Mouse (Mus musculus): Measurements from ENCODE around the gene Cramp1l. TPM values are rescaled to one million over a fixed set of nuclear protein-coding genes. Genes with fewer than 3 reads are reported as not detected.
A peak's percentile ranks its signal among the peaks of the same experiment; 100 is the strongest.

Cramp1l gene
- polyA plus RNA-seq, 1 experiment from 2014 or later, result 7.3 TPM

DNA sequence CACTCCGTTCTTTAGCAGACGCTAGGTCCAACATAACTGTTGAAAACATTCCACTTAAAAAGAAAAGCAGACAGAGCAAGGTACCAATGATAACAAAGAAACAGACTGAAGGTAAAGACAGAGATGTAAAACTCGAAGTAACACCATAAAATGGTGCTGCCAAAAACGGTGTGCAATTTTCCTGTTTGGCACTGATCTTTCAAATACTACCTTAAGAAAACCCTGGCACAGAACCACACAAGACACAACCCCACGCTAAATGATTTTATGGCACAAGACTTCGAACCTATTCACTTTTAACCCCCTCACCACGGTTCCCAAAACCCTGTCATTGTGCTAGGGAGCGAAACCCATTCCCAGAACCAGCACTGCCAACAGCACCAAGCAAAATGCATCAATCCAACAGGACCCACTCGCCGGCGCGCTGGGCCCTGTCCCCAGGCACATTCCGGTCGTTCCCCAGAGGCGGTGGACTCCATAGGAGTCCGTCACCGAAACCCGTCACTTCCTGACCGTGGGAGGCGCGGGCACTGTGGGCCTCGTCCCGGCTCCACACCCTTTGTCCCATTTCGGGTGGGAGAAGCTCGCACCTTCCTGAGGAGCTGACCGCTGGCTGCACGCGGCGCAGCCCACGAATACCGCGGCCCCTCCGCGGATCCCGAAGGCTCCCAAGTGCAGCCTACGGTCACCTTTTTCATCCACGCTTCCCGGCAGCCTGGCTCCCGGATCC is 582 bp downstream of the Cramp1l start:
- H3K27me3 ChIP-seq, result no peaks in the 10 kb centered on the region
- peaks cover 32% of the 10 kb centered on the region for H3K36me3 ChIP-seq
- H3K9me3 ChIP-seq, result no peaks in the 10 kb centered on the region
- peak; percentile 20; the same call in 1 of the 2 replicates for ATAC-seq (ENCODE audit: low read depth)
- under 1% methylated on average over 39 of the region's 39 CpGs for WGBS
- H3K4me1 ChIP-seq (replicated peaks), result peaks cover 50% of the 10 kb centered on the region
- peak overlapping the region; percentile 96 for H3K9ac ChIP-seq
- H3K27ac ChIP-seq (replicated peaks), result peak overlapping the region; percentile 87
- peak overlapping the region; percentile 90 for H3K4me3 ChIP-seq
- peak overlapping the region; percentile 99 for H3K4me2 ChIP-seq

DNA sequence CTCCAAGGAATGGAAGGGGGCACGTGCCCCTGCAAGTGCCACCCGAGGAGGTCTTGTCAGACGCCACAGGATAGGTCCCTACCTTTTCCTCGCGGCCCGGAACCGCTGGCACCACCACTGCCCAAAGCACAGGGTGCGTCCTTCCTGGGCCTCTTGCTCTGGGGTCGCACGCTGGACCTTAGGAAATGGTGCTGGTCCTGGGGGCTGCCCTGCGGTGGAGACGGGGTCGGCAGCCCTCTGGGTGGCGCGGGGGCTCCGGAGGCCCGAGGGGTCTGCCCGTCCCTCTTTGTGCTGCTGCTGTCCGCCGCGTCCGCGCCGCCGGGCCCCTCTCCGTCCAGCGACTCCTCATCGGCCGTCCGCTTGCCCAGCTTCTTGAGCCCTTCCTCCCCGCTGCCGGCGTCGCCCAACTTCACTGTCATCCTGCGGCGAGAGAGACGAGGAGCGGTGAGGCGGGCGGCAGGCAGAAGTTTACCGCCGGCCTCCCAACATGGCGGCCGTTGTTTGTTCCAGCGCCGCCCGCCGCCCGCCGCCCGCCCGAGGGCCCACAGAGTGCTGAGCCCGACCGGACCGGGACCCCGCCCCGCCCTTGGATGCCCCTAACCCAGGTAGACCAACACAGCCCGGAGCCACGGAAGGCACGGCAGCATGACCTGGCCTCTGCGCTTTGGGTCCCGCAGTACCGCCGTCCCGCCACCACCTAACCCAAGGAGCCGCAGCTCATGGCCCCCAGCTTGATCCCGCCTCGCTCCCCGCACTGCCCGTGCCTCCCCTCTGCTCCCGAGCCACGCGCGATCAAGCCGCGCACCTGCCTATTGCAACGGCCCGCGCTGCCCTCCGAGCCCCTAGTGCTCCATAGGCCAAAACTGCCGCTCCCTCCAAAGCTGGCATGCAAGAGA is 1.7 kb downstream of the Cramp1l start:
- no peak for ATAC-seq (ENCODE audit: low read depth)
- no peaks in the 10 kb centered on the region for H3K27me3 ChIP-seq
- H3K9me3 ChIP-seq, result no peaks in the 10 kb centered on the region
- H3K4me2 ChIP-seq, result peak overlapping the region; percentile 99
- H3K4me3 ChIP-seq, result peak overlapping the region; percentile 90
- H3K36me3 ChIP-seq, result peaks cover 31% of the 10 kb centered on the region
- H3K27ac ChIP-seq (replicated peaks), result peak overlapping the region; percentile 76
- under 1% methylated on average over 81 of the region's 81 CpGs for WGBS
- peak overlapping the region; percentile 96 for H3K9ac ChIP-seq
- H3K4me1 ChIP-seq (replicated peaks), result peaks cover 50% of the 10 kb centered on the region

DNA sequence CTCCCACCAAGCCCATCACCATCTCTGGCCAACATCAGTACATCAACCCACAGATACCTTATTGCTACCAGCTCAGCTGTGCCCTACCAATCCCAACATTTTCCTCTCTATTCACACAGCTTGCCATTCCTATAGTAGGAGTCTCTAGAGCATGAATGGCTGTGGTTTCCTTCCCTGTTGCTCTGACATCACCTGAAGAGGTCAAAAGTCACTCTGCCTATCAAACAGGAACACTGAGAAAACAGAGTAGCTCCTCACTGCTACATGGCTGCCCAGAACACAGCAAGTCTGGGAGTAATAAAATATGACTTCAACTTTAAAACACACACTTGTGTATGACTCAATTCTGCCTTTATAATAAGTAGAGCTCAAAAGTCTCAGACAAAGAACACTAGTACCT is 8.1 kb downstream of the Cramp1l start:
- peaks cover 14% of the 10 kb centered on the region for H3K4me1 ChIP-seq (replicated peaks)
- peaks cover 73% of the 10 kb centered on the region for H3K36me3 ChIP-seq
- no peak overlapping the region for H3K4me3 ChIP-seq
- no peak for ATAC-seq (ENCODE audit: low read depth)
- no peaks in the 10 kb centered on the region for H3K9me3 ChIP-seq
- no peaks in the 10 kb centered on the region for H3K27me3 ChIP-seq
- no peak overlapping the region for H3K4me2 ChIP-seq
- H3K9ac ChIP-seq, result no peak overlapping the region
- H3K27ac ChIP-seq (replicated peaks), result no peak overlapping the region

DNA sequence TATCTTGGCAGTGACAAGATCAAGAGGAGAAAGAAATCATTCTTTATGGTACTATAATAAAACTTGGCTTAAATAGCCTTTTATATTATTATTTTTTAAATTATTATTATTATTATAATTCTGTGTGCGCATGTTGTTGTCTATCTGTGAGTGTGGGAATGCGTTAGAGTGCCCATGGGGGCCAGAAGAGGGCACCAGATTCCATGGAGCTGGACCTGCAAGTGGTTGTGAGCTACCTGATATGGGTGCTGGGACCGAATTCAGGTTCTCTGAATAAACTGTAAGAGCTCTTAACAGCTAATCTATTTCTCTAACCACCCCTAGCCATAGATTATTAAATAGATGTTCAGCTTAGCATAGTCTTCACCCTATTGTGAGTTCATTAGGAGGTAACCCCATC is 10.5 kb downstream of the Cramp1l start:
- no peaks in the 10 kb centered on the region for H3K4me1 ChIP-seq (replicated peaks)
- H3K27me3 ChIP-seq, result no peaks in the 10 kb centered on the region
- no peak overlapping the region for H3K4me3 ChIP-seq
- no peak overlapping the region for H3K9ac ChIP-seq
- no peak overlapping the region for H3K4me2 ChIP-seq
- H3K36me3 ChIP-seq, result peaks cover 71% of the 10 kb centered on the region
- H3K9me3 ChIP-seq, result no peaks in the 10 kb centered on the region
- no peak for ATAC-seq (ENCODE audit: low read depth)
- 94% methylated on average over 3 of the region's 3 CpGs for WGBS
- H3K27ac ChIP-seq (replicated peaks), result no peak overlapping the region

DNA sequence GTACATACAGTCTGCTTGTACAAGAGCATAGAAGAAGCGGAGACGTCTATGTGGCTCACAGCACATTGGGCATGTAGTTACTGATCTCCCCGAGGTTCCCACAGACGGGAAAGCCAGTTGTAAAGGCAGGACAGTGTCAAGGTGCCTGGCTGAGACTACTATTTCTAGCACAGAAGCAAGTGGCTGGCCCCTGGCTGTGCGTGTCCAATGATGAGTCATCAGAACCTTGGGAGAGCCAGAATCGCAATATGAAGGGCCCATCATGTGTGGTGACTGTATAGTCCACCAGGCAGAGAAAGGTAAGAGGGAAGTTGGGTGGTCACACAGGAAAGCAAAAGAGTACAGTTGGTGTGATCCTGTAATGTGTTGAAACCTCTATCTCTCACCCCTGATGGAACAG is 20.9 kb downstream of the Cramp1l start:
- no peaks in the 10 kb centered on the region for H3K4me1 ChIP-seq (replicated peaks)
- H3K27ac ChIP-seq (replicated peaks), result no peak overlapping the region
- H3K4me3 ChIP-seq, result no peak overlapping the region
- ATAC-seq (ENCODE audit: low read depth), result no peak
- WGBS, result 95% methylated on average over 6 of the region's 6 CpGs
- no peak overlapping the region for H3K9ac ChIP-seq
- no peaks in the 10 kb centered on the region for H3K9me3 ChIP-seq
- peaks cover 95% of the 10 kb centered on the region for H3K36me3 ChIP-seq
- no peak overlapping the region for H3K4me2 ChIP-seq
- H3K27me3 ChIP-seq, result no peaks in the 10 kb centered on the region

DNA sequence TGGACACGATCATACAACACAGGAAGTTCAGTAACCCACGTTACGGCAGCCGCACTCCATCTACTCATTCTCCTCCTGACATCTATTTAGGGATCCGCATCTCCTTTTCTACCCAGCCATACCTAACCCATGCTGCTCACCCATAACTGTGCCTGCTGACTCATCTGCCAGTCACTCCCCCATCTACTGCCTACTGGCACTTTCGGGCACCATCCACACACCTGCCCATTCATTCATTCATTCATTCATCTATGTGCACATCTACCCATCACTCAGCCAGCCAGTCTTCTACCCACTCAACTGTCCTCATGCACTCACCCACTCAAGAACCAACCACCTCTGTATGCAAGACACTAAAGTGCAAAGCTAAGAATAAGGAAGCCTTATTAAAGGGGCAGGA is 28.4 kb downstream of the Cramp1l start:
- Histone ChIP-seq H3K27me3 (no peaks in the 10 kb centered on the region), H3K4me1 (replicated peaks) (no peaks in the 10 kb centered on the region), H3K9me3 (no peaks in the 10 kb centered on the region), H3K27ac (replicated peaks) (no peak overlapping the region), H3K4me2 (no peak overlapping the region), H3K9ac (no peak overlapping the region), H3K4me3 (no peak overlapping the region), H3K36me3 (peaks cover 94% of the 10 kb centered on the region)
- no peak for ATAC-seq (ENCODE audit: low read depth)
- 94% methylated on average over 6 of the region's 6 CpGs for WGBS

DNA sequence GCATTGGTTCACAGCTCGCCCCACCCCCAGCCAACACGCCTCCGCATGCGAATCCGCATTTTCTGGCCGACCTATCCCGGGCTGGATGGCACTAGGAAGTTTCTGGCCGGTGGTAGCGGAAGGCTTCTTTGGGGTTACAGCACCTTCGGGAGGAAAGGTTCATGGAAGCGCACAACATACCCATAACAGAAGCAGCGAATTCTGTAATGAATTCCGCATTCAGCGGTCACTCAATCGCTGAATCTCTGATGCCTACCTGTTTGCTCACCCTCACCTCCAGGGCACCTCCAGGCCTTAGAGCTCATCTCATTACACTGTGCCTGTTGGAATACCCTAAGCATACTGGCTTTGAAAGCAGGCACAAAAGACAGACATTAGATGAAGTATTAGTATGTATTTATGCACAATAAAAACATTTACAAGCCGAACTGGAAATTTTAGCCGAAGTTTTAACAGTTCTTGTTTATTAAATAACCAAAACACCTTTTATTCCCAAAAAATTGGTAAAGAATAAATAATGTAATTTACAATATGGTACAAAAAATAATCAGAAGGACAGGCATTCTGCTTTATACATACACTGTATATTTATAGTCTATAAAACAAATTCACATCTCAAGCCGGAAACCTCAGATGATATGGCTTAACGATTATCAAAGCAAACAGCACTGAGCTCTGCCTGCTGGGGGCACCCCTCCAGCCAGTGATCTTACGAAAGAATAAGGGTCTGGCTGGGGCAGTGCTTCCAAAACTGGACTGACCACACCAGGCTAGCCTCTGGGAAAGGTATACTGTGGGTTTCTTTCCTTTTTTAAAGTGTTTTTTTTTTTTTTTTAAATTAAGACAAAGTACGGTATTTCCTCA is 54.5 kb downstream of the Cramp1l start:
- H3K4me2 ChIP-seq, result peak overlapping the region; percentile 73
- peak overlapping the region; percentile 56 for H3K9ac ChIP-seq
- H3K27me3 ChIP-seq, result no peaks in the 10 kb centered on the region
- no peaks in the 10 kb centered on the region for H3K9me3 ChIP-seq
- peak overlapping the region; percentile 79 for H3K4me3 ChIP-seq
- ATAC-seq (ENCODE audit: low read depth), result peak; percentile 63
- H3K27ac ChIP-seq (replicated peaks), result 0 out of 2 replicates have a peak overlapping the region, but pooled peaks have one; percentile 34
- 17% methylated on average over 21 of the region's 21 CpGs for WGBS
- H3K36me3 ChIP-seq, result peaks cover 44% of the 10 kb centered on the region
- H3K4me1 ChIP-seq (replicated peaks), result peaks cover 17% of the 10 kb centered on the region

DNA sequence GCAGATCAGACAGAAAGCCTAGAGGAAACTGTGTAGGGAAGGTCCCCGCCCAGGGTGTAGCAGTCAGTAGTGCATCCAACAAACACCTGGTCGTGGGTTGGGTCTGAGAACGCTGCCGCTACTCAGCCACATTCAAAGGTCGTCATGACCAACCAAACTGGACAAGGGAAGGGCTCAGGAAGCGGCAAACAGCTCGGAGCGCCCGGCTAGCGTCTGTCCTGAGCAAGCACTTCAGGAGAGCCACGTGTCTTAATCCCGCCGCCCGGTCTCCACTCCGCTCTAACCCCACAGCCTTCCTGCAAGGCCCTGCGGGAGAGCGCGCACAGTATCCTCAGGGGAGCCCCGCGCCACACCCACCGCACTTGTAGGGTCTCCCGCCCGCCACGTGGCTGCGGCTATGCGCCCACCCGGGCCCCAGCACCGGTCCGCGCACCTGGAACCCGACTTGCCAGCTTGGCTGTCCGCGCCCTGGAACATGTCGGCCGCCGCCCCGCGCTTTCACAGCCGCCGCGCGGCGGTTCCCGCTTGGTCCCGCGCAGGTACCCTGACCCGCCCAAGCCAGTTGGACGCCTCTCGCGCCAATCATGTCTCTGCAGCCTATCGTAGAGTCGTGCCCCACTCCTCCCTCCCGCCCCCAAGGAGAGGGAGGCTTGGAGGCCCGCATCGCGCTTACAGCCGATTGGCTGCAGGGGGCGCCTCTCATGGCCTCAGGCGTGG is 55.3 kb downstream of the Cramp1l start, which contains the start of gene Jpt2:
TSS of gene Jpt2 (minus strand) at position 555 of the 717 bp plus-strand sequence.
- under 1% methylated on average over 59 of the region's 59 CpGs for WGBS
- Histone ChIP-seq H3K4me3 (peak within 1 kb of the TSS; percentile 79), H3K36me3 (peaks cover 44% of the 10 kb centered on the region), H3K4me2 (peak within 1 kb of the TSS; percentile 73), H3K4me1 (replicated peaks) (peaks cover 17% of the 10 kb centered on the region), H3K27ac (replicated peaks) (peak within 1 kb of the TSS; percentile 88), H3K27me3 (no peaks in the 10 kb centered on the region), H3K9ac (peak within 1 kb of the TSS; percentile 84), H3K9me3 (no peaks in the 10 kb centered on the region)
- ATAC-seq (ENCODE audit: low read depth), result peak; percentile 100

DNA sequence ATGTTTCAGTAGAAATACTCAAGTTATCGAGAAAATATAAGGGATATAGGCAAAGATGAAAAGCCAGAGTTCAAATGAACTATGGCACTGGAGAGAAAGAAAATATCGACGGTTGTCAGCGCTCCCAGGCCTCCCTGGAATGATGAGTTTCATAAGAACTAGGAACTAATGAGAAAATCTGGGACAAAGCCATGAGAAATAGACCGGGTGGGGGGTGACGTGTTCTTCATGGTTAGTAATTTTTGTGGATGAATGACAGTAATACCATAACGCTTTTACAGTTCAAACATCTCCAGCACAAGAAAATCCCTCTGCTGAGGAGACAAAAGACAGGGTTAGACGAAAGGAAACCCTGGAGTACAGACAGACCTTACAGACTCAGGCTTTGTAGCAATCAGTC is 56.2 kb downstream of the Cramp1l start:
- H3K4me3 ChIP-seq, result peak overlapping the region; percentile 79
- peaks cover 17% of the 10 kb centered on the region for H3K4me1 ChIP-seq (replicated peaks)
- ATAC-seq (ENCODE audit: low read depth), result no peak
- H3K4me2 ChIP-seq, result peak overlapping the region; percentile 73
- no peaks in the 10 kb centered on the region for H3K27me3 ChIP-seq
- H3K9me3 ChIP-seq, result no peaks in the 10 kb centered on the region
- H3K36me3 ChIP-seq, result peaks cover 41% of the 10 kb centered on the region
- 32% methylated on average over 8 of the region's 8 CpGs for WGBS
- peak overlapping the region; percentile 88; the same call in 1 of the 2 replicates for H3K27ac ChIP-seq (replicated peaks)
- H3K9ac ChIP-seq, result peak overlapping the region; percentile 84

DNA sequence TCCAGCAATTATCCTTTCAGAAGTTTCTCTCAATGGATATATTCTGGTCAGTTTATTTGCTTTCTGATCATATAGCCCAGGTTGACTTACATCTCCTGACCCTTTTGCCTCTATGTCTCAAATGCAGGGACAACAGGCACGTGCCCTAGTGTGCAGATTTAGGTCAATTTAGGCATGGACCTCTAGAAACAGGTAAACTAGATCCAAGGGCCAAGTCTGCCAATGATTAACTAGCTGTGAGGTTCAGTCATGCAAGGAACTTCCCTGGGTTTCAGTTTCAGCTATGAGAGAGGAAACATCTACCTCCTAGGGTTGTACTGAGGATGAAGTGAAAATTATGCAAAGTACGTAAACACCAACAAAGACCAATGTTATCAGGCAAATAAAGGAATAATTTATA is 62.3 kb downstream of the Cramp1l start:
- WGBS, result 93% methylated on average over 2 of the region's 2 CpGs
- Histone ChIP-seq H3K4me2 (no peak overlapping the region), H3K9ac (no peak overlapping the region), H3K27ac (replicated peaks) (no peak overlapping the region), H3K9me3 (no peaks in the 10 kb centered on the region), H3K27me3 (no peaks in the 10 kb centered on the region), H3K36me3 (peaks cover 68% of the 10 kb centered on the region), H3K4me1 (replicated peaks) (no peaks in the 10 kb centered on the region), H3K4me3 (no peak overlapping the region)
- ATAC-seq (ENCODE audit: low read depth), result no peak

DNA sequence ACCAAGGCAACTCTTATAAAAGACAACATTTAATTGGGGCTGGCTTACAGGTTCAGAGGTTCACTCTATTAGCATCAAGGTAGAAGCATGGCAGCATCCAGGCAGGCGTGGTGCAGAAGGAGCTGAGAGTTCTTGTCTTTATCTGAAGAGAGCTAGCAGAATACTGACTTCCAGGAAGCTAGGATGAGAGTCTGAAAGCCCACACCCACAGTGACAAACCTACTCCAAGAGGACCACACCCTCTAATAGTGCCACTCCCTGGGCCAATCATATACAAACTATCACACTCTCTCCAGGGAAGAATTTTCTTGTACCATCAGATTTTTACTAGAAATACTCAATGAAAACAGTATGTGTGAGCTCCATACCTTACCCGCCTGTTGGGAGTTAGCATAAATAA is 64.9 kb downstream of the Cramp1l start:
- Histone ChIP-seq H3K4me3 (no peak overlapping the region), H3K27ac (replicated peaks) (no peak overlapping the region), H3K36me3 (peaks cover 88% of the 10 kb centered on the region), H3K9me3 (no peaks in the 10 kb centered on the region), H3K4me2 (no peak overlapping the region), H3K27me3 (no peaks in the 10 kb centered on the region), H3K4me1 (replicated peaks) (no peaks in the 10 kb centered on the region), H3K9ac (no peak overlapping the region)
- no peak for ATAC-seq (ENCODE audit: low read depth)
- 90% methylated on average over 2 of the region's 2 CpGs for WGBS
